Mouse (Mus musculus) embryonic stem cell, embryonic (primary cell): ENCODE results near the gene Carf.
"Not testable (repeated sequence)": the region's sequence is repeated elsewhere in the genome, so short reads cannot be mapped to it uniquely, and the experiment has no call there.

ENCODE experiments used
- CTCF ChIA-PET, 4 experiments: fragments of 300-600 bp in 2 of 4; fragments of 350-600 bp in 2 of 4; sonication (Branson Sonifier 250); formaldehyde crosslinking; loops; one replicate each; lab custom pipeline; 2022; ENCODE audit warnings: inconsistent platforms in 2 of 4; lab: Charles Lee
- POLR2A ChIA-PET, 4 experiments: fragments of 300-600 bp in 2 of 4; fragments of 350-600 bp in 2 of 4; sonication (Branson Sonifier 250); formaldehyde crosslinking; loops; one replicate each; lab custom pipeline; 2022; ENCODE audit warnings: antibody characterized with exemption in 4 of 4, inconsistent platforms in 1 of 4; lab: Charles Lee

Gene Carf

DNA sequence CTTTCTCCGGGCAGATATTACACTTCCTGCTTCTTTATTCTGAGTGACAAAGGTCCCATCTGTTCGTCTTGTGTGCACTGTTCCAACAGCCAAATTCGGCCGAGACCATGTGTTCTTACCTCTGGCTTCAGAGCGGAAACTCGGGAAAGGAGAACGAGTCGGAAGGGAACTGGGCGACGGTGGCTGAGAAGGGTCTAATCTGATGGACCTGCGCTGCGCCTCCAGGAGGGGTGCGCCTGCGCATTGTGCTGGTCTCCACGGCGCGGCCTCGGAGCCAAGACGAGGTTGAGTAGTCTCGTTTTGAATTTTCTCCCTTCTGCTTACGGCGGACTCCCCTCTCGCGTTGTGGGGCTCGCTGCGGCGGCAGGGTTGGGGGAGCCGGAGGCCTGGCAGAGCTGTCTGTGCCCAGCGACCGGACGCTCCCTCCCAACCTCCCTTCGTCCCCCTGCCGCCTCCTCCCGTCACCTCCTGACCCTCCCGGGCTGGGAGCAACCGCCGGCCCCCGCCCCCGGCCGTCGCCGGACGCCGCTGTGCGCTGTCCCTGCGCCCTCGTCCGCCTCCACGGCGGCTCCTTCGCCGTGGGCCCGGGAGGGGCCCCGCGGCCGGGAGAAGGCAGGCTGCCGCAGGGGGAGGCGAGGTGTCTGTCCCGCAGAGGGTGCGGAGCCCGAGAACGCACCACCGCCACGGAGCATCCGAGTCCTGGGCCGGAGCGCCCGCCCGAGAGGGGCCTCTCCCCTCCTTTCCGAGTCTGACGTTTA is at the start of gene Carf, which contains the start of gene Wdr12:
Gene Carf, plus strand, starts transcription at position 224 of the 758 bp plus-strand sequence.
Gene Wdr12, minus strand, starts transcription at position 622 of the 758 bp plus-strand sequence.
- ChIA-PET CTCF (no interaction called here), POLR2A (interaction anchor here (0.5 to 2.7 kb wide), 19 partner anchors 8 to 865 kb away, joined by 3 to 24 read pairs (median 4); partner anchors contain the start of genes Fam117b (in 1 of the 4) and Nbeal1 (in 1 of the 4))

DNA sequence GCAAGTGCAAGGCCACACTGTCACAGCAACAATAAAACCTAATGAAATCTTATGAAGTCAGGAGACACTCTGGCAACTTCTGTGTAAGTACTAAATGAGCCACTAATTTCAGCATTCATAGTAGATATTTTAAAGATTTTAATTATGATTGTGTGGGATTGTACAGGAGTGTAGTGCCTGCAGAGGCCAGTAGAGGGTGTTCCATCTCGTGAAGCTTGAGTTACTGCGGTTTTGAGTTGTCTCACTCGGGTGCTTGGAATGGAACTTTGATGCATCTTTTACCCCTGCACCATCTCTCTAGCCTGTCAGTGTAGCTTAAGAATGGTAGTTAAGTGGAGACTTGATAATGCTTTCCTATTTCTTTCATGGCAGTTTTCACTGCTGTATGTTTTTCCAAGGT is 43.4 kb upstream of the Carf start:
- ChIA-PET CTCF (interaction anchor here (0.6 to 1.5 kb wide), 10 partner anchors 10 to 405 kb away, joined by 3 to 5 read pairs (median 3); partner anchors contain the start of gene Ica1l (in 1 of the 4)), POLR2A (interaction anchor here in 1 of 4 experiments (0.7 to 1.4 kb wide), 3 partner anchors 9 to 42 kb away, joined by 3 to 5 read pairs (median 3); no protein-coding TSS in a partner anchor)

DNA sequence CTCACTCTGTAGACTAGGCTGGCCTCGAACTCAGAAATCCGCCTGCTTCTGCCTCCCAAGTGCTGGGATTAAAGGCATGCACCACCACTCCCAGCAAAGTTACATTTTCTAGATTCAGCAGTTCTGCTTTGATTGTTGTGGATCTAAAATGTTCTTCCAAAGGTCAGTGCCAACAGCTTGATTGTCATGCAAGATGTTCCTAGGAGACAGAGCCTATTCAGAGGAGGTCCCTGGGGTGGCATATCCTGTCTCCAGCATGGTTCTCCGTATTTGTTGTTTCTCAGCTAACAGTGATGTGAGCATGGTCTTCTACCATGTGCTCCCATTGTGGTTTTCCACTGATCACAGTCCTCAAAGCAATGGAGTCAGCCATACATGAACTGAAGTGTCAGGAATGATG is 41.7 kb upstream of the Carf start:
- ChIA-PET CTCF (interaction anchor here in 1 of 4 experiments (0.6 kb wide), 1 partner anchor 20 kb away, joined by 4 read pairs; no protein-coding TSS in a partner anchor), POLR2A (interaction anchor here in 2 of 4 experiments (0.5 to 0.7 kb wide), 3 partner anchors 9 to 136 kb away, joined by 4 to 5 read pairs (median 4); no protein-coding TSS in a partner anchor)

DNA sequence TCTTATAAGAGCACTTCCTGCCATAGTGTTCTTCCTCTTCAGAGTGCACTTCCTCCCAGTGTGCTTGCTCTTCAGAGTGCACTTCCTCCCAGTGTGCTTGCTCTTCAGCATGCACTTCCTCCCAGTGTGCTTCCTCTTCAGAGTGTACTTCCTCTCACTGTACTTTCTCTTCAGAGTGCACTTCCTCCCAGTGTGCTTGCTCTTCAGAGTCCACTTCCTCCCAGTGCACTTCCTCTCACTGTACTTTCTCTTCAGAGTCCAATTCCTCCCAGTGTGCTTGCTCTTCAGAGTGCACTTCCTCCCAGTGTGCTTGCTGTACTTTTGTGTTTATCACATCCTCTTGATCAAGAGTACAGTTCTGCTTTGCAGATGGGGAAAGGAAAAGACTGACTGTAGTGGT is 27.3 kb upstream of the Carf start:
- POLR2A ChIA-PET, CTCF ChIA-PET: not testable (repeated sequence)

DNA sequence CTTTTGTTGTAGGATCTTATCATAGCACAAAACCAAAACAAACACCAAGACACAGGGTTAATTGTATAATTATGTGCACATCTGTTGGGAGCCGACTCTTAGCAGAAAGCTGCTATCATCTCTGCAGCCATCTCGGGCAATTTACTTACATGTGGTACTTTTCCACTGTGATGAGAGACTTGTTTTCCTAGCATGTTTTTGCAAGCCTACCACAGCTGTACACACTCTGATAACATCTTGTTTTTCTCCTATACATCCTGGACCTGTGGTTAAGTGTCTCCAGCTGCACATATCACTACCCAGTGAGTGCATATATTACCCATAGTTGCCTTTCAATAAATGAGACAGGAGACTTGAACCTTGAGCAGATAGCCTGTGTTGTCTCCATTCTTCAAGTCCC is 23.1 kb upstream of the Carf start:
- CTCF ChIA-PET = no interaction called here

DNA sequence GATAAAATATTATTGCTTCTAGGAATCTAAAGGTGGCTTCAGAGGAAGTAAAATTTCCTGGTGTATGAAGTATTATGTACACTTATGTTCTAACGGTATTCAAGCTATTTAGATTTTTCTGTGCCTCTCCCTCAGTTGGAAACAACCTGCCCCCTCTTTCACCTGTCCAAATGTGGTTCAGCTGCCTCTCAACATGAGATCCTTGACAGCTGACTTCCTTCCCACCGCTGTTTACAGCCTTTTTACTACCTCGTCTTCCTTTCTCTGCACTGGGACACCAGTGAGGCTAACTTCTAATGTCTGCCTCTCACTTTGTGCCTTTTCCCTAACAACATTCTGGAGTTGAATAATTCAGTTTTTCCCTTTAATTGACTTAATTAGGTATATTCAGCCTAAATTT is 22.5 kb upstream of the Carf start:
- POLR2A ChIA-PET = no interaction called here
- CTCF ChIA-PET = no interaction called here

More for the DNA sequence above, 23.1 kb upstream of the Carf start:
- POLR2A ChIA-PET = interaction anchor here in 1 of 4 experiments (0.8 kb wide), 1 partner anchor 17 kb away, joined by 3 read pairs; no protein-coding TSS in a partner anchor

DNA sequence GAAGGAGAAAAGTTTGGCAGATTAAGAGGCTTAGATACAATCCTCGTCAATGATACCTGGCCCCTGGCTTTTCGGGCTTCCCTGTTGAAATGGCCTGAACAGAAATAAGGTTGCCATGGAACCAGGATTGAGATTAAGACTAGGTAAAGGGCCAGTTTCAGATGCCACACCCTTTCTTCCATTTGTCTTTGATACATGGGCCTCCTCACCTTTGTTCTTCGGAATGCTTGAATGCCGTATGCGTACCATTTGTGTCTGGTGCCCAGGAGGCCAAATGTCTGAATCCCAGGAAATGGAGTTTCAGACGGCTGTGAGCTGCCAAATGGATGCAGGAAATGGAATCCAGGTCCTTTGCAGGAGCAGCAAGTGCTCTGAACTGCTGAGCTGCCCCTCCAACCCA is 21.6 kb upstream of the Carf start:
- POLR2A ChIA-PET = interaction anchor here in 2 of 4 experiments (1.1 to 1.8 kb wide), 2 partner anchors 21 kb away, joined by 3 to 4 read pairs; partner anchors contain the start of gene Carf (in 1 of the 2)
- CTCF ChIA-PET = no interaction called here

DNA sequence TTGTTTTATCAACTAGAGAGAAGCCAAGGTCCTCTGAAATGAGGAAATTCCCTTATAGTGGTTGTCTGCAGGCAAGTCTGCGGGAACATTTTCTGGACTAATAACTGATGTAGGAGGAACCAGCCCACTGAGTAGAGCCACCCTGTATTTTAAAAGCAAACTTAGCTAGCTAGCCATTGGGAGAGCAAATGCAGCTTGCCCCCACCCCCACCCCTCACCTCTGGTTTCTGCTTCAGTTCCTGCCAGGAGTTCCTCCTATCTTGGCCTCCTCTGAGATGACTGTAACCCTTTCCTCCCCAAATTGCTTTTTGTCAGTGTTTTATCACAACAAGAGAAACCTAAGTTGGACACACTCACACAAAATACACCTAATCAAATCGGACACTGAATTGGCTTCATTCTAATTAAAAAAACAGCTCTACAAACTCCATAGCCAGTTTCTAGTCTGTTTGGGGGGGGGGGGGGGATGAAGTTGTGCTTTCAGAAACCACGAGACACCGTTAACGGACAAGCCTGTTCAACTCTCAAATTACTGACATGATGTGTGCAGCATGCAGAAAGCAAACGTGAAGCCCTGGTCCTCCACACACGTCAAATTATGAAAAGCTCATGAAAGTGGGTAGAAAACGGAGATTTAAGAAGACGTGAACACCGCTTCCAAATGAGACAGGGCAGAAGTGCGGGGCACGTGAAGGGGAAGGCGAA is 1.3 kb upstream of the Carf start:
- ChIA-PET POLR2A (interaction anchor here in 3 of 4 experiments (0.6 to 2.7 kb wide), 39 partner anchors 8 to 860 kb away, joined by 3 to 24 read pairs (median 4); partner anchors contain the start of genes Als2 (in 1 of the 3), Cyp20a1 (in 1 of the 3), Fam117b (in 1 of the 3) and Nbeal1 (in 1 of the 3)), CTCF (interaction anchor here in 2 of 4 experiments (0.5 to 0.7 kb wide), 2 partner anchors 88 to 121 kb away, joined by 3 read pairs; no protein-coding TSS in a partner anchor)

DNA sequence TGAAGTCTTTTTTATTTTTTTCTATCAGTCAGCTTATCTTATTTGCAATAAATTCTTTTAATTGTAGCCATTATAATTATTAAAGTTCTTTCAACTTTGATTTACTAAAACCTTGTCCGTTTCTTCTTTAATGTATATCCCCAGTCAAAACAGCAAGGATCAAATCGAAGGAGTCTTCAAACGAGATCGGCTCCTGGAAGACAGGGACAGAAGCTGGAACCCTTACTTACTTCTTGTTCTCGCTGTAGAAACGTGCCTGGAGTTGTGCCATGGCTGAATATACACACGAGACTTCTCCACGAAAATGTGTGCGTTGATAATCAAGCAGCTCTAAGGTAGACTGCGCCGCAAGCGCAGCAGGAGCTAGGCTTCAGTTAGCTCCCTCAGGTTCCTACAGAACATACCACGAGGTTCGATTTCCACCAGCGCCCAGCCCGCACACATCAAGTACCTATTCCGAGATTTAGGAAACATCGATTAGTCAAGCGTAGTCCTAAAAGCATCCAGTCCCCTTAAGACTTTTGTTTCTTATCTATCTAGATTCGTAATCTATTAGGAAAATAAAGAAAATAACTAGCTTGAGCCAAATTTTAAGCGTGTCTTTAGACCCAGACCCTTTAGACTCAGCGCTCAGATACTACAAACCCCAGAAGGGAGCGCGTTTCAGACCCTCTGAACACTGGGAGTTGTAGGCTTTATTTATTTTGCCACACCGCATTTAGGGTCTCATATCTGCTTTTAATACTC is 597 bp upstream of the Carf start:
- ChIA-PET CTCF (interaction anchor here in 2 of 4 experiments (0.5 to 0.7 kb wide), 2 partner anchors 89 to 122 kb away, joined by 3 read pairs; no protein-coding TSS in a partner anchor), POLR2A (interaction anchor here (0.5 to 2.7 kb wide), 38 partner anchors 8 to 864 kb away, joined by 3 to 24 read pairs (median 4); partner anchors contain the start of genes Als2 (in 1 of the 4), Cyp20a1 (in 1 of the 4), Fam117b (in 1 of the 4) and Nbeal1 (in 1 of the 4))

DNA sequence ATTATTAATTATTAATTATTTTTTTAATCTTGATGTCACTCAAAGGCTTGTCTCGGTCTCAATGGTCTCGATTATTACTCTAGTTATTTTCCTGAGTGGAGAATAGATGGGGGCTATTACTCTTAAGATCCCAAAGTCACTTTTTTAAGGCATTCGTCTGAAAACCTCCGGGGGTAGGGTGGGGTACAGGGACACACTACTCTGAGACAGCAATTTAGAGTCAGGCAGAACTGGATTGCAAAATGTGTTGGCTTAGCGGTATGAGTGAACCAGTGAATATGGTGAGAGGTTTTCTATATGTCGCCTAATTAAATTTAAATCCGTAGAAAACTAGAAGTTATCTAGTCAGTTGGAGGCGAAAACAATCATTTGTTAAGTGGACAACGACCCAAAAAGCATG is 792 bp downstream of the Carf start:
- ChIA-PET CTCF (interaction anchor here in 1 of 4 experiments (0.5 kb wide), 1 partner anchor 65 kb away, joined by 7 read pairs; no protein-coding TSS in a partner anchor), POLR2A (interaction anchor here in 1 of 4 experiments (1.4 to 2.7 kb wide), 2 partner anchors 12 to 81 kb away, joined by 3 to 24 read pairs; no protein-coding TSS in a partner anchor)

DNA sequence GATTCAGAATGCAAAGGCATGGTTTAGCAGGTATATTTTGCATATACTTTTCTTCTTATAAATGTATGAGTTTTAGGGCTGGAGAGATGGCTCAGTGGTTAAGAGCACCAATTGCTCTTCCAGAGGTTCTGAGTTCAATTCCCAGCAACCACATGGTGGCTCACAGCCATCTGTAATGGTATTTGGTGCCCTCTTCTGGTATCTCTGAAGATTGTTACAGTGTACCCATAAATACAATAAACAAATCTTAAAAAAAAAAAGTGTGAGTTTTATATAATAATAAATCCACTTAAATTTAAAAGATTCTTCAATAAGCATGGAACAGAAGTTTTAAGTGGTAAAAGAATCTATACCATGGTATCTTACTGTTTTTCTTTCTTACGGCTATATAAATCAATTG is 6.5 kb downstream of the Carf start:
- ChIA-PET CTCF (interaction anchor here in 1 of 4 experiments (0.7 to 1.7 kb wide), 2 partner anchors 13 to 110 kb away, joined by 3 read pairs; no protein-coding TSS in a partner anchor), POLR2A (interaction anchor here in 1 of 4 experiments (0.6 to 0.8 kb wide), 2 partner anchors 168 to 216 kb away, joined by 3 read pairs; no protein-coding TSS in a partner anchor)

DNA sequence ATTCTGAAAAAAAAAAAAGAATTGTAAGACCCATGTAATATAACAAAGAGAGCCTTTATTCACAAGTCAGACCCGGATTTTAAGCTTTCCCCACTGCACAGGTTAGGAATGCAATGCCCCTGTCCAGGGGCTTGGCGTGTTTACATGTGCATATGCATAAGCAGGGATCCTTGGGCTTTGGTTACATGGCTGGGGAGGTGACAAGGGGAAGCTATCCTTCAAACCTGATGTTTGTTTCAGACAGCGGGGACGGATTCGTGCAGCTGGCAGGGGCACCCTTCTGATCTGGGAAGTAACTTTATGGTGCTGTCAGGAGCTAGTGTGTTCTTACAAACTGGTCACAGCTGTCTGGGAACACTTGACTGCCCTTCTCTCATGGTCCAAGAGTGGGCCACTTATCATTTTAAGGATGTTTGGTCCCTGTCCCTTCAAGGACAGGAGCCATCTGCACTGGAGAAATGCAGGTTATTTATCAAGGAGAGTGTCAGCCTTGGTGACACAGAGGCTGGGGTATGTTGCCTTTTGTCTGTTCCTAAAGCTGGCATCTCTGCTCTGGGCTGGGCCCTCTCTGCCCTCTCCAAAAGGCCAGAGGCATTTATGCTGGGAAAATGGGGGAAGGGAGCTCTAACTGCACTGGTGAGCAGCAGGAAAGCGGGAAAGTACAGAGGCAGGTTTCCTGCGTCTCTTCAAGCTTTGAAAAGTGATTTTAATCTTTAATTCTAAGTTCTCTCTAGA is 19.8 kb downstream of the Carf start:
- CTCF ChIA-PET = interaction anchor here in 1 of 4 experiments (1.1 kb wide), 1 partner anchor 13 kb away, joined by 3 read pairs; no protein-coding TSS in a partner anchor
- POLR2A ChIA-PET = interaction anchor here in 3 of 4 experiments (0.6 to 1.2 kb wide), 4 partner anchors 10 to 64 kb away, joined by 3 to 7 read pairs (median 4); no protein-coding TSS in a partner anchor

DNA sequence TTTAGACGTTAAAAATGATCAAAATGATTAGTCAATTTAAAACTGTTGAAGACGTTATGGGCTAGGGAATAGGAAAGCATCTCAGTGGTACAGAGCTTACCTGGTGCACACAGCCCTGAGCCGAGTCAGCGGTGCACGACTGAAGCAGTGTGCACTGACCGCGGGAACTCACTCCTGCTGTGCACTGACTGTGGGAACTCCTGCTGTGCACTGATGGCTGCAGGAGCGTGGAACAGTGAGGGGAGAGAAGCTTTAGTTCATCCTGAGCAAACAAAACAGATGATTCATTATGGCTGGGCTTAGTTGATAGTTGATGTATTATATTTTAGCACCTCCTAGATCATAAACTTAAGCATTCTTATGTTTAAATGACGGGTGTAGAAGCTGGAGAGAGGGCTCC is 39.3 kb downstream of the Carf start:
- CTCF ChIA-PET = no interaction called here
- POLR2A ChIA-PET = no interaction called here

DNA sequence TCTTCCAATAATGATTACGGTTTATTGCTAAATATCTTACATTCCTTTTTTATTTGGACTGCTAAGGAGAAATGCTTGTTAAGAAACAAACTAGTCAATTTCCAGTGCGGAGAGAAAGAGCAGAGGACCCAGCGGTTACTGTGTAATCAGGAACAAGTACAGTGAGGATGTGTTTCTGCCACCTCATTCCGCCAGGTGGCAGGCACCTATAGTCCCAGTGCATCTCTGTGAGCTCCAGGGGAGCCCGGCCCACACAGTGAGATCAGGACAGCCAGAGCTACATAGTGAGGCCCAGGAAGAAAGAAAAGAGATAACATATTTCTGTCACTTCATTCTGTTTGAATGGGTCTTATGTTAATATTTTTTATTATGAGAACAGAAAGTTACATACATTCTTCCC is 54.7 kb downstream of the Carf start:
- ChIA-PET POLR2A (interaction anchor here in 1 of 4 experiments (1.6 kb wide), 1 partner anchor 27 kb away, joined by 4 read pairs; the partner anchor contains the start of gene Nbeal1), CTCF (interaction anchor here in 2 of 4 experiments (0.6 to 1.0 kb wide), 3 partner anchors 9 to 365 kb away, joined by 3 to 4 read pairs (median 3); no protein-coding TSS in a partner anchor)

DNA sequence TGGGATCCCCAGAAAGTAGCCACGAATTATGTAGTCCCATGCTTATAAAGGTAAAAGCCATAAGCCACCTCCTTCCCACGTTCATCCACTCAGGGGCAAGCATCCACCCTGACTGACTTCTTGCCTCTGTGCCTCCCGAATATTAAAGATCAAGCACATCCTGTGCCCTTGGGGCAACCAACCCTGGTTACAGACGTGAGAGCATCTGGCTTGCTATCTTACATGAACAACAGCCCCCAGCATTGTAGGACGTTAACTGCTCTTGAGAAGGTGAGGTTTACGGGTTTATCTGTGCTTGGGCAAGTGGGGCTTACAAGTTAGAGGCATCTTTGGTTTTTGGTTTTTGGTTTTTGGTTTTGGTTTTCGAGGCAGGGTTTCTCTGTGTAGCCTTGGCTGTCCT is 58.6 kb downstream of the Carf start:
- ChIA-PET CTCF (interaction anchor here in 1 of 4 experiments (0.6 kb wide), 1 partner anchor 226 kb away, joined by 3 read pairs; no protein-coding TSS in a partner anchor), POLR2A (no interaction called here)

DNA sequence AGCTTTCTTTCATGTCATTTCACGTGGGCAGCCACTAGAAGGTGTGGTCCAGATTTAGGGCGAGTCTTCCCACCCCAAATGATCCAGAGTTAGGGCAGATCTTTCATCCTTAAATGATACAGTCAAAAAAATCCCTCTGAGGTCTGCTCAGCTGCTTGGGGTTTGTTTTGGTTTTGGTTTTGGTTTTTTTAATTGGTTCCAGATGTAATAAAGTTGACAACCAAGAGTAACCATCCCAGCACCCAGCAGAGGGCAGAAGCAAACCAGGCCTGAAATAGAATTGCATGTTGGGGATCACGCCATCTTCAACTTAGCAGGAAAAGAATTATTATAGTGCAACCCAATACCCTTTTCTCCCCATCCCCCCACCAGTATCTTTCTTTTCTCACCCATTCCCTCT is 60.4 kb downstream of the Carf start:
- CTCF ChIA-PET = no interaction called here
- POLR2A ChIA-PET = interaction anchor here in 1 of 4 experiments (1.1 to 1.6 kb wide), 2 partner anchors 12 to 25 kb away, joined by 3 read pairs; no protein-coding TSS in a partner anchor
